Mouse (Mus musculus): Measurements from ENCODE around the gene Kcnb1.
A peak's percentile ranks its signal among the peaks of the same experiment; 100 is the strongest.

Kcnb1 gene

DNA sequence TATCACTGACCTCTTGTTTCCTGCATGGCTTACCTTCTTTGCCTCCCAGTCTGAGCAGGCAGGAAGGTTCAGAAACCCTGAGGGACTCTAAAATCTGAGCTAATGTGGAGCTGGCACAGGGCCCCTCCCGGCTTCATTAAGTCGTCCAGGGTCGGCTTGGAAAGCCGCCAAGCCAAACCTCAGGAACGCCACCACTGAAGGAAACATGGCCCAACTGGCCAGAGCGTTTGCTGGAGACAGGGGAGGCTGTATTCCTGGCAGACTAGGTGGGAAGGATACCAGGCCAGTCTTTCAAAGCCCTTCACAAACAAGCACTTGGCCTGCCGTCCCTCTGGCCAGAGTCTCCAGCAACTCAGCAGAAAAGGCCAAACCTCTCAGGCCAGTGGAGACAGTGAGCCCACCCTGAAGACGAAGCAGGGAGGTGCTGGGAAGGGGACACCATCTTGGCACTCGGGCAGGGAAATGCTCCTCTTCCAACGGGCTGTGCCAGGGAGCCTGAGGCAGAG, 27.4 kb downstream of the Kcnb1 start:
- no peak for DNase-seq

DNA sequence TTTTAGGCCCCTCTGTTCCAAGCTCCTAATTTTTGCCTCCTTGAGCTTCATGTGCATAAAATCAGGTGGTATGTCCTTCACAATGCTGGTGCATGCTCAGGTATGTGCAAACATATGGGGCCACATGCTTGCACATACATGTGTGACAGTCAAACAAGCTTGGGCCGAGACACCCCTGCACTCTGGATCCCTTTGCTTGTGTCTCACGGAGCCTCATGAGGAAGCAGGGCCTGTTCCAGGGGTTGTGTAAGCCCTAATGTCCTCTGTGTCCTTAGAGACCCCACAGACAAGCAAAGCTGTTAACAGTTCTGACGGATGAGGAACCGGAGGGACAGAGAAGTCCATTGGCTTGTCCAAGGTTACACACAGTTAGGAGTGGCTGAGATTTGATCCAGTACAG, 30.2 kb downstream of the Kcnb1 start:
- no peak for DNase-seq

DNA sequence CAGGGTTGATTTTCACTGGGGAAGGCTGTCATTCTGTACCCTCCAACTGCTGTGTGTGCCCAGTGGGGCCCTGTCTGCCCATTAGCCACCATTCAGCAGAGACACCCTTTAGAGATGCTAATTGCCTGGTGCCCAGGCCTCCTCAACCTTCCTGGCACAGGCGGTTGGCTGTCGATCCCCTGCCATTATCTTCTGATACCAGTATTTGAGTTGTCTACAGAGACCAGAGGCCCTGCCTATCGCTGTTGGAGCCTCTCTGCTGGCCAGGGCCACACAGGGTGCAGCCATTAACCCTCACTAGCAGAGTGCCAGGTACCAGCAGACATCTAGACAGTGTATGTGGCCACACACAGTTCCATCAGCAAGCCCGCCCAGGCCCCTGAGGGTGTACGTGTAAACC, 31.2 kb downstream of the Kcnb1 start:
- DNase-seq: no peak

DNA sequence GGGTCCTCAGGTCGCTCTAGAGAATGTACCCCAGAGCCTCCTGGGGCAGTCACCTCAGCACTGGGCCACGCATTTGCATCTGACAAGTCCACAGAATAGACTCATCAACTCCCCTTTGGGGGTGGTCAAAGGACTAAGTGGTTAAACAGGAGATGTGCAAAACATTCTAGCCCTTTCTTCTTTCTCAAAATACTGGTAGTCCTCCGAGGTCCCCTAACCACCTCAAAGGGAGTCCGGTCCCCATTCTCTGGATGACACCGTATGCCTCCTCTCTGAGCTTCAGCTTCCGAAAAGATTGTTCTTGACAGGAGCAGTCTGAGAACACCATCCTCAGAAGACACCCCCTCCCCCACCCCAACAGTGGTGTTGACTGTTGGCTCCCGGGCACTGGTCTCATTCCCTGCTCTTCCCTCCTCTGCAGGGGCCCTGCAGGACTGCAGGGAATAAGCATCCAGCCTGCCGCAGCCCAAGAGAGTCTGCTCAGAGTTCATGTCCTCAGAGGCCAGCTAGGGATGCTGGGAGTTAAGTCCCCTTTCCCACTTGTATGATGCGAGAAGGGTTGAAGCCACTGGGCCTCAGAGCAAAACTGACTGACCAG, 33.7 kb downstream of the Kcnb1 start:
- no peak for DNase-seq

DNA sequence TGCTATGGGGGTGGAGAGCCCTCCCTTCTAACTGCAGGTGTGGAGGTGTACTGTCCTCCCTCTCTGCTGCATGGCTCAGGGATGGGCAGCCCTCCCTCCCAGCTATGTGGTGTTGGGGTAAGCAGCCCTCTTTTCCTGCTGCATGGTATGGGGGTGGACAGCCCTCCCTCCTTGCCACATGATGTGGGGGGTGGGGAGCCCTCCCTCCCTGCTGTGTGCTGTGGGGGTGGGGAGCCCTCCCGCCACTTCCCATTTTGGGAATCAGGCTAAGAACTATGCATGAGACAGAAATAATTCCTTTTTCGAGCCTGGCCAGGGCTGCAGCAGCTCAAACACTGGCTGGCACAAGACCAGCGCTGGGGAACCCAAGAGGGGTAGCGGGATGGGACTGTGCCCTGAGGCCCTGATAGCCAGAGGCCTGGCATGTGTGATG, 34.4 kb downstream of the Kcnb1 start:
- no peak for DNase-seq

DNA sequence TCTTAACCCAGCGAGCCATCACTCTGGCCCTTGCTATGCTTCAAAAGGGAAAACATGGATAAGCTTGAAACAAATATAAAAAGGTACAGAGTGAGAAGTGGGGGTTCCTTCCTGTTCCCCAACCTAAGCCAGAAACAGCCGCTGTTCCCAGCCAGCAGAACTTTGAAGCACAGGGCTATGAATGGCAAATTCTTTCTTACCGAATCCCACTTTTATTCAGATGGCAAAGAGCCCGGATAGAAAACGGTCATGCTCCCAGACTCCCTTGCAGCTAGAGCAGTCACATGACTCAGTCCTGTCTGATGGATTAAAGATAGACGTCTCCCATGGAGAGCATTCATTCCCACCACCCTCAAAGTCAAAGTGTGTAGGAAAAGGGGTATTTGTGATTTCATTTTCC, 39.1 kb downstream of the Kcnb1 start:
- DNase-seq: no peak

DNA sequence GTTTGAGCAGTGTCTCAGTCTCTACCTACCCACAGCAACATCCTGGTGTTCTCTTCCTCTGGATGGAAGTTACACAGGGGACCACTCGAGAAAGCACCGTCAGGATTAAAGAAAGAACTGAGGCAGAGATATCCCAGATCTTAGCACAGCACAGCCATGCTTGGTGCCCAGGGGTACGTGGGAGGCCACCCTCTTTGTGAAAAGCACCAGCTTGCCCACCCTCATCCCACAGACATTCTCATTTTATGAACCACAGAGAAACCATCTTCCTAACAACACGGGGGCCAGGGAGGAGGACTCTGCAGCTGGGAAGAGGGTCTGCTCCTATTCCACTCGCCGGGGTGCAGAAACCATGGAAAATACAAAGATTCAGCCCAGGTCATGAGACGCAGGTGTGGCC, 39.8 kb downstream of the Kcnb1 start:
- no peak for DNase-seq

DNA sequence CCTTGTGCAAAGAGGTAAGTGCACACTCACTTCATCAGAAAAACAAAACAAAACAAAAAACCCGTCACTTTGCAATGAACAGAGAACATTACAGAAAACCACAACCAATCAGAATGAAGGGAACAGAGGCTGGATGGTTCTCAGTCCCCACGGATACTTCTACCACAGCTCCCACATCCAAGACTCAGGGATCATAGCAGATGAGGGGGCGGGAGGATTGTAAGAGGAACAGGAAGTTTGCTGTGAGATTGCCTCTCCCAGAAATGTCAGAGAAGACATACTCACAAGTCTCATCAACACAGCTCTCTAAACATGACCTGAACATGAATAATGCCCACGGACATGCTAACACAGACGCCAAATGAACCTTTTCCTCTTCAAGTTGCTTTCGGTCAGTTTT, 40.9 kb downstream of the Kcnb1 start:
- DNase-seq: no peak

DNA sequence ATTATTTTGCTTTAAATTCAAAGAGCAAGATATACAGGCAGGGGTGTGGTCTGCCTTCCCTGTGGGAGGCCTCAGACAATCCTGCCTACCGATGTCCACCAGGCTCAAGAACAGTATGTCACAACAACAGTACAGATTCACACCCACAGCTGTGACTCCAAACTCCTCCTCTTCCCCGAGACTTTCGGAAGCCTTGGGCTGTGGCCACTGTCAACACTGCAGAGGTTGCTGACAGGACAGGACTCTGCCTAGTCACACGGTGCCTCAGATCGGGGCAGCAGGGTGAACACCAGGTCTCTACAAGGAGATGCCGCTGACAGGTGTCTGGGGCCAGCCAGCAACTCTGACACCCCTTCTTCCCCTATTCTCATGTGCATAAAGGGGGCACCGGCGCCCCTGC, 42.2 kb downstream of the Kcnb1 start:
- no peak for DNase-seq

DNA sequence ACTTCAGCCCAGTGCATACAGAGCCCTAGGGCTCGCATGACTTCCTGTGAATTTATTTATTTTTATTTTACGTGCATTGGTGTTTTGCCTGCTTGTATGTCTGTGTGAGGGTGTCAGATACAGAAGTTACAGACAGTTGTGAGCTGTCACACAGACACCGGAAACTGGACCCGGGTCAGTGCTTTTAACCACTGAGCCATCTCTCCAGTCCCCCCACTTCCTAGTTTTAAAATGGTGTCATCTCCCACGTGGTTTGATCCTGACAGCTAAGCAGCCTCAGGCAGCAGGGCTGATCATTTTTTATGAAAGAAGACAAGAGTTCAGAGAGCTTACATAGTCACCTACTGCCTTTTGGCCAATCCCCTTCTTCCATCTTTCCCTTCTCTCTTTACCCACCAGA, 44.1 kb downstream of the Kcnb1 start:
- no peak for DNase-seq

DNA sequence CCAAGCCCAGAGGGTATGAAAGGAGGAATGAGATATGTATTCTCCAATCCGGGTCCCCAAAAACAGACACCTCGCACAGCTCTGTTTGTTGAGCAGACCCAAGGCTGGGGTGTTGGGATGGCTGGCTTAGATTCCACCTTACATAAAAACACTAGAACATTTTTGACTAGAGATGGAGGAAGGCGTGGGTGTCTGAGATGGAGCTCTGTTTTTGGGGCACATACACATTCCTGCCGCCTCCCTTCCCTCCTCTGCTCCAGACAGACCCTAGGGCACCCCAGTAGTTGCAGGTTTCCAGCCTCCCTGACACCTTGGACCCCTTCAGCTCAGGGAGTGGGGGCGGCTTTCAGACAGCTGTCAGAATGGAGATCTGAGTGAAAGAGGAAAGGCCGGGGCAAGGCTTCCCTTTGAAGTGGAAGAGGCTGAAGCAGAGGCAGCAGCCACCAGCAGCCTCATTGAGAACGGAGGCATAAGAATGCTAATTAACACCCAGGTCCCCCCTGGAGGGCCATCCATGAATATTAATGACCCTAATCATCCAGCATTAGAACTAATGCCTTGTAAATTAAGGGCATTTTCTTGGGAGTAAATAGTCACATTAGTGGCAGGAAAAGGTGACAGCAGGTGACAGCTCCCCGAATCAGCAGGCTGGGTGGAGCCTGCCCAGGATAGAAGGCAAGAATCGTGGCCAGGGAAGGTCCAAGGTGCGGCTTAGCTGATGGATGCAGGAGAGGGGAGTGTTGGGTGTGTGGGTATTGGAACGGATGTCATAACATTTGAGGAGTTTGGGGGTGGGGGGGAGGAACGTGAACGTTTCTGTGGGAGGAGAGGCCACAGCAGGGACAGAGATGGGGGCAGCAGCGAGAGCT, 45.3 kb downstream of the Kcnb1 start:
- DNase-seq: no peak

DNA sequence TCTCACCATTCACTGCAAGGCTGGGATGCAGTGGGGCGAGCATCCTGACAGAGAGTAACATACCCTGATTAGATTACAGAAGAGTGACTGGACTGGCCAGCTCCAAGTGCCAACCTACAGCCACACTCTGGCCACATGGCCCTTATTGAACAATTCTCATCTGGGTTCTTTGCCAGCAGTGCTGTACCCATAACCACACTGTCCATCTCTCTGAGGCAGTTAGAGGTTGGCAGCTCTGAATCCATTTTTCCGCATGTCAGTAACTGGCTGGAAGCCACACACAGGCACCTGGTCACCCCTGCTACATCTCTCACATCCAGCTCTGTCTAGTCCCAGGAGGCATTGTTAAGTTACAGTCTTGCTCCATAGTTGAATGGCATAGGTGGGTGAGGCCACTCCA, 46.0 kb downstream of the Kcnb1 start:
- DNase-seq: no peak

DNA sequence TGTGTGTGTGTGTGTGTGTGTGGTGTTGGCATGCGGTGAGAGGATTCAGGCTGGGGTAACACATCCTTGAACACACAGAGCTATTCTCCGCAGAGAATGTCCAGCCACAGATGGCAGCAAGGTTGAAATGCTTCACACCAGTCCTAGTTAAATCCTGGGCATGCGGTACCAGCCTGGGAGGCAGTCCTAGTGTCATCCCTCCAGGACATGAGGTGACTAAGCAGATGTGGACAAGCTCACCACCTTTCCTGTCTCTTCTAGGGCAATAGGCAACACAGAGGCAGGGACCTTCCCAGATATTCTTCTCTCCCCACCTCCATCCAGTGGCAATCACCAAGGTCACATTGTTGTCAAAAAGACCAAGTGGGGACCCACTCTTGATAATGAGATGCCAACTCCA, 47.7 kb downstream of the Kcnb1 start:
- DNase-seq: no peak

DNA sequence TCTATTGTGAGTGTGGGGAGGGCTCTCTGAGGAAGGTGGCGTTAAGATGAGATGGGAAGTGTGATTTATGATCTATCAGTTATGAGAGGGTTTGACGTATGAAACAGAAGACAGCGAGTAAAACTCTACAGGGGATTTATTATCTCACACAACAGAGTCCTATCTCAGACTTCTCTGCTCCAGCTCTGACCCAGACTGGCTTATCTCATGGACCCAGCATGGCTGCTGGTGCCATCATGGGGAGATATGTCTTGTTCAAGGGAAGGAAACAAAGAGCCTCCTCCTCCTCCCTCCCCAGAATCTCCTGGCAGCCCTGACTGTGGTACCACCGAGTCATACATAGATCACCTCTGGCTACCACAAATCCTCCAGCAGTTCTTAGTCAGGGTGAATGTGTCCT, 48.1 kb downstream of the Kcnb1 start:
- peak; percentile 70 for DNase-seq

DNA sequence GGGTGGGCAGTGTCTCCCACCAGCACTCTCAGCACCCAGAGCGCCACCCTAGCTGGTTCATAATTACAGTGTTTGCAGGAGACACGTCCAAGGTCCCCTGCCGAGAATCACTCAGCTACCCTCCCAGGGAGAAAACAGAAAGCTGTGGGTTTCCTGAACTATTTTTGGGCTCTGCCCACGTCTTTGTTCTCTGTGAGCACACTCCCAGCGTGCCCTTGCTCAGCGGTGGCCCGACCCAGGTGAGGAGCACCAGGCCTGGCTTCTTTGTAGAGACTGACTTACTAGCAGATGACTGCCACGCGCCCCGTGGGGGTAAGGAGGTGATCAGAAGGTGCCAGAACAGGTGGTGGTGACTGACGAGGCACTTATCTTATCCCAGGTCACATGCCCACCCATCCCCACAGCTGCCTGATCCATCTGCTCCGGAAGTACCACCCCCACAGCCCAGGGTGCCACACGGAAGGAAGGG, 50.1 kb downstream of the Kcnb1 start:
- no peak for DNase-seq

DNA sequence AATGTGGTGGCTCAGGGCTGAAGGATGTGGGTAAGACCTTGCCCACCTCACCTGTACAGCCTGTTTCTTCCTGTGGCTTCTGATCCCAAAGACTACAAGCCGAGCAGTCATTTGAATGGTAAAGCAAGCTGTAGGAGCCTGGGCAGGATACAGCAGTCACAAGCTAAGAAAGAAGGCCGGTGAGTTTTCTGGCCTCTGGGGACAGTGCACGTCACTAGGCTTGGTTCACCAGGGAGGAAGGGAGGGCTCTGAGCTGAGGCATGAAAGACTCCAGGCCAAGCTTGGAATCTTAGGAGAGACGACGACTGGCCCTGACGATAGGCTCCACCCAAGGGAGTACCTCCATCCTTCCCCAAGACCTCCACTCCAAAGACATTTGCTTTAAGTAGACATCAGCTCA, 51.3 kb downstream of the Kcnb1 start:
- no peak for DNase-seq

DNA sequence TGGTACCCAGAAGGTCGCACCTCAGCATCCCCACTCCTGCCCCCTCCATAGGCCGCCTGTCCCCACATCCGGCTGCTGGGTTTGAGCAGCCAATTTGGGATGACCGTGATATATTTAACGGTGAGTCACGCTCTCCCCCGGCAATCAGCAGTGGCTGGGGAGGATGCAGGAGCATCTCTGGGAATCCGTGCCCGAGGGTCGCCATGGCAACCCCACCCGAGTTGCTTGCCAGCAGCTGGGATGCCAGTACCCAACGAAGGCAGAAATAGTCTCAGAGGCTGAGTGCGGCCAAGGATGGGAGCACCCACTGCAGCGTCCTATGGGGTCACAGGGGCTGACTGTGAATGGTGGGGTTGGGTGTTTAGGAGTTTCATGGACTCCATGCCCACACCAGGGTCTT, 53.0 kb downstream of the Kcnb1 start:
- DNase-seq: no peak

DNA sequence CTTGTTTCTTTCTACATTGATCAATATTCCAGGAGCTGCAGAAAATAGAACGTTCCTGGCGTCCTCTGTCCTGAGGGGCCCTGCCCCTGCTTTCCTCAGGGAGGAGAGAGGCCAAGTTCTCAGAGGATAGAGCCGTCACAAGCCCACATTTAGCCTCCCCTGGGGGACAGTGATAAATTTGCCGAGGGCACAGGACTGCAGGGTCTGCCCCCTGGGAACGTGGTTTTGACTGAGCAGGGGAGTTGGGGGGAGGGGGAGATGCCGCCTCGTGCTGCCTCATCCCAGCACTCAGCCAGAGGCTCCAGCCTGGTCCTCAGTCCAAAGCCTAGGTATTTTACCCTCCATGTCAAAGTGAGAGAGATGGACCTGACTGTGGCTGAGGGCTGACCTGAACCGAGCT, 57.9 kb downstream of the Kcnb1 start:
- DNase-seq: no peak

DNA sequence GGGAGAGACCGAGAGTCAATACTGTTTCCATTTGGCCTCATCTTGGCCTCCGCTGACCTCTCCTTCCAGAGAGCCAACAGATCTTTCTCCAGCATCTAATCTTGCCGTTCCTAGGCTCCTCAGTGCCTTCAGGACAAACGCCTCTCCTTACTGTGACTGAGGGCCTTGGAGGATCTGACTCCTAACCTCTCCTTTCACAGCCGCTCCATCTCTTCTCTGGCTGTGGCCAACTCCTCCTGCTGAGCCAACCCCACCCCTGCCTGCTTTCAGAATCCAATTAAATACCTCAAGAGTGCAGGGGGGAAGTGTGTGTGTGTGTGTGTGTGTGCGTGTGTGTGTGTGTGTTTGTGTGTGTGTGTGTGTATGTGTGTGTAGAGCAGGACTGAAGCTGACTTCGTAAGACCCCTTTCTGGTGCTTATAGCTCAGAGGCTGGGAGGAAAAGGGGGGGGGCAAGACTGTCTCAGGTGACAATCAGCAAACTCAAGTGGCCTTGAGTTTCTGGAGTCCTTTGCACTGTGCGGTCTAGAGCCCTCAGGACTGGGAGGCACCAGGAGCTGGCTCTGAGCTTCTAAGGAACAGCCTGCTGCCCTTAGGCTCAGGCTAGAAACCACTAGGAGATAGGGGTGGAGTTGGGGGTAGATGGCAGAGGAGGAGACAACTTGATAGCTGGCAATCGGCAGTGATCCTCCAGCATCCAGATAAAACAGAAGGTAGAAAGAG, 59.7 kb downstream of the Kcnb1 start:
- DNase-seq: no peak

DNA sequence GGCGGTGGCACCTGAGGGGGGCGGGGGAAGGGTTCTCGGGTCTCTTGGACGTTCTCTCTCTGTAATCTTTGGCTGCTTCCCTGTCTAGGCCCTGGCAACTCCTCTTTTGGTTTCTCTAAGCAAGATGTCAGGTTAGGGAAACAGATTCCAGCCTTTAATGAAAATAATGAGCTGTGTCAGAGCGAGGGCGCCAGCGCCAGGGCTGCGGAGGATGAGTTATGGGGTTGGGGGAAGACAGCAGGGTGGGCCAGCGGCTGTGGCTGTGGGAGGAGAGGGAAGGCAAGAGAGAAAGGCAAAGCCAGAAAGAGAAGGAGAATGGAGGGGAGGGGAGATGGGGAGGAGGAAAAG, 60.4 kb downstream of the Kcnb1 start:
- peak; percentile 40 for DNase-seq

DNA sequence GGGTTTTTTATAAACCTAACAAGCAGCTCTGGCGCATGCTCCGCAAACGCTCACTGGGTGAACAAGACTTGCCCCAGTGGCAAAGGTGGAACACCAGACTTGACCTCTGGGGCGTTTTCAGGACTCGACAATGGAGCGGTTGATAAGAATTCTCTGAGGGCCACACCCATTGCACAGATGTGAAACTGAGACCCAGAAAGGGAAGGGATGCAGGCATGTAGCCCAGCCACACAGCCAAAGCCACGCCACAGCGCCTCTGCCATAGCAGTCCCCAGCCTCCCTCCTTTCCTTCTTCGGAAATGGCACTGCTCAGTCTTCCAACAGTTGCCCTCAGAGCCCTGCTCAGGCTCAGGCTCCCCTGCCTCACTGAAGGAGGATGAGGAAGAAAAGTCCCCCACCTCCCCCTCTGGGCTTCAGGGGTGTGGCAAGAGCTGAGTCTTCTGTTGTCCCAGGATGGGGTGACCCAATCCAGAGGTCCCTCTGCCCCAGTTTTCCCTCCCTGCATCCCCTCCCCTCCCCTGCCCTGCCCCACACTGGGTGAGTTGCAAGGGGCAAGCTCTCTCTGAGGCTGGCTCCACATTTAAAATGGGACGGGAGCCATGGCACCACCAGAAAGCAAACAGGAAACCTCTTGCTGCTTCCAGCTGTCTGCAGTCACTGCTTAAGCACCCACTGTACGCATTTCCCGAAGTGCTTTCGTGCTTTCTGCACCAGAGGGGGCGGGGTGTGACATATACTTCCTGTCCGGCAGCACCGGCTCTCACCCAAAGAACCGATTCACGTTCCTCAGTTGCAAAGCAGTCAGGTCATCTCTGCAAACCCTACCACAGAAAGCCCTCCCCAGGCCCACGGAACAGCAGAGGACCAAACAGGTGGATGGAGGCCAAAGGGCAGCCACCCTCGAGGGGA, 61.0 kb downstream of the Kcnb1 start:
- peak; percentile 32 for DNase-seq

DNA sequence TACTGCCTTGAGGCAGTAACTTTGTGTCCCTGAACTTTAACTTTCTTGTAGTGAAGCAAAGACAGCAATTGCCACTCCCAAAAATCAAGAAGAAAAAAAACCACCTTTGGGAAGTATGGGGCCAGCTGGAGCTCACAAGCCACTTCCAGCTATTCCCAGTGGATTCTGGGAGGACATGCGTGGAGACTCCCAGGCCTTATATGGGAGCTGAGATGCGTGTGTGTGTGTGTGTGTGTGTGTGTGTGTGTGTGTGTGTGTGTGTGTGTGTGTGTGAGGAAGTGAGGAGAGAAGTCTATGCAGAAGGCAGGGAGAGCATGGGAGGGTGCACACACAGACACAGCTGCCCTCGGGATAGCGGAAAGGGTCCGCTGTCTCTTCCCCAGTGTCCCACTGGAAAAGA, 62.6 kb downstream of the Kcnb1 start:
- DNase-seq: no peak

DNA sequence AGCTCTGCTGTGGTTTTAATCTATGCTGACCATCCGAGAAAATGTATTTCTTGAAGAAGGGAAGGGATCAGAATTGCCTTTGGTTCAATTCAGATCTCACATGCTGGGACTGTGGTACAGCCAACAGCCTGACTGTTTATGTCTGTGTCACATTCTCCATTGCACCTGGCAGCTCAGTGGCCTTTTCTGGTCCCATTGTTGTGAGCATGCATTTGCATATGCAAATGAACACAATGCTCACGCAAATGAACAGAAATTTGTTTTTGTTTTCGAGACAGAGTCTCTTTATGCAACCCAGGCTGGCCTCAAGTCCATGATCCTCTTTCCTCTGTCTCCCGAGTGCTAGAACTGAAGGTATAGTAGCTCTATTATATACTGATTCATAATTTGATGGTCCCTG, 64.2 kb downstream of the Kcnb1 start:
- no peak for DNase-seq
